Mouse (Mus musculus) stomach, embryonic 14.5 days (tissue): ENCODE measurements at regions not wholly inside any gene's neighbourhood (a gene's known extent, or its start where the extent isn't known, plus 50 kb on each side); places are given as distances from the start of the nearest gene placed in this dataset.

Experiments used
- ATAC-seq: fragments of 200-750 bp; cut with Nextera tagmentation; 2 replicates; pipeline ENCODE4 v1.8.0; 2017; ENCODE audit warnings: low read depth, moderate TSS enrichment; ENCODE audit not compliant: insufficient number of reproducible peaks, insufficient read depth, low FRiP score
- H3K27ac ChIP-seq: fragments of 300-500 bp; sonication (generic); 2 replicates; pipeline ENCODE4 v1.5.1; 2014; ENCODE audit warnings: mild to moderate bottlenecking, low read length, moderate library complexity, mixed read lengths
- H3K27me3 ChIP-seq: fragments of 300-500 bp; sonication (generic); 2 replicates; pipeline ENCODE4 v1.6.1; 2014; ENCODE audit warnings: low read length, control low read depth, mixed read lengths; ENCODE audit not compliant: control insufficient read depth, insufficient read depth
- H3K36me3 ChIP-seq: fragments of 300-500 bp; sonication (generic); 2 replicates; pipeline ENCODE4 v1.6.1; 2014; ENCODE audit warnings: mild to moderate bottlenecking, control low read depth, low read length, moderate library complexity, mixed read lengths; ENCODE audit not compliant: control insufficient read depth, insufficient read depth
- H3K4me1 ChIP-seq: fragments of 300-500 bp; sonication (generic); 2 replicates; pipeline ENCODE4 v1.6.1; 2014; ENCODE audit warnings: low read length, control low read depth, mixed read lengths; ENCODE audit not compliant: control insufficient read depth, insufficient read depth
- H3K4me2 ChIP-seq: fragments of 300-500 bp; sonication (generic); replicated peaks from 2 replicates; pipeline ENCODE4 v1.6.1; 2014; ENCODE audit warnings: low read depth, low read length, control low read depth
- H3K4me3 ChIP-seq: fragments of 300-500 bp; sonication (generic); 2 replicates; pipeline ENCODE4 v1.5.1; 2014; ENCODE audit warnings: low read depth, low read length, control low read depth
- H3K9ac ChIP-seq: fragments of 300-500 bp; sonication (generic); replicated peaks from 2 replicates; pipeline ENCODE4 v1.6.1; 2014; ENCODE audit warnings: low read depth, mild to moderate bottlenecking, control low read depth, low read length, moderate library complexity, mixed read lengths
- H3K9me3 ChIP-seq: fragments of 300-500 bp; sonication (generic); 2 replicates; pipeline ENCODE4 v1.6.1; 2016; ENCODE audit warnings: low read depth, low read length, control low read depth; ENCODE audit not compliant: control insufficient read depth
- WGBS: fragments of 180-500 bp; shearing (Covaris S2); extraction: QIAGEN DNeasy Blood & Tissue Kit; methylation state at CpG from one replicate; pipeline ENCODE4 v1.1.7; 2014; 5-methylcytosine and 5-hydroxymethylcytosine counted together

GRCm38 (mm10) chr9:120652733-120653132 is 81.5 kb downstream of the Rpl14 start:
- no peaks in the 10 kb centered on the region for H3K27me3 ChIP-seq
- WGBS = 77% methylated on average over 14 of the region's 14 CpGs
- no peak overlapping the region for H3K9ac ChIP-seq
- peaks cover 3% of the 10 kb centered on the region; the same call in 1 of the 2 replicates for H3K4me1 ChIP-seq
- no peak for ATAC-seq
- H3K4me2 ChIP-seq = no peak overlapping the region
- H3K27ac ChIP-seq = no peak overlapping the region
- no peaks in the 10 kb centered on the region for H3K9me3 ChIP-seq
- H3K4me3 ChIP-seq = no peak overlapping the region
- H3K36me3 ChIP-seq = no peaks in the 10 kb centered on the region

GRCm38 (mm10) chr9:120653170-120653569 is 81.9 kb downstream of the Rpl14 start:
- Histone ChIP-seq H3K4me3 (no peak overlapping the region), H3K9ac (no peak overlapping the region), H3K9me3 (no peaks in the 10 kb centered on the region), H3K27me3 (no peaks in the 10 kb centered on the region), H3K36me3 (no peaks in the 10 kb centered on the region), H3K4me1 (peaks cover 6% of the 10 kb centered on the region; the same call in 1 of the 2 replicates), H3K27ac (no peak overlapping the region), H3K4me2 (no peak overlapping the region)
- ATAC-seq = no peak
- 41% methylated on average over 5 of the region's 5 CpGs for WGBS

GRCm38 (mm10) chr9:120654736-120655135 is 83.5 kb downstream of the Rpl14 start:
- no peak for ATAC-seq

GRCm38 (mm10) chr9:120656976-120657375 is 85.7 kb downstream of the Rpl14 start:
- Histone ChIP-seq H3K36me3 (no peaks in the 10 kb centered on the region), H3K9ac (no peak overlapping the region), H3K4me2 (no peak overlapping the region), H3K27ac (no peak overlapping the region), H3K9me3 (no peaks in the 10 kb centered on the region), H3K4me1 (peaks cover 8% of the 10 kb centered on the region; the same call in 1 of the 2 replicates), H3K27me3 (no peaks in the 10 kb centered on the region), H3K4me3 (no peak overlapping the region)
- WGBS = 17% methylated on average over 6 of the region's 6 CpGs
- ATAC-seq = no peak

More at GRCm38 (mm10) chr9:120654736-120655135, 83.5 kb downstream of the Rpl14 start:
- H3K9me3 ChIP-seq = no peaks in the 10 kb centered on the region
- no peak overlapping the region for H3K9ac ChIP-seq
- no peaks in the 10 kb centered on the region for H3K36me3 ChIP-seq
- H3K4me2 ChIP-seq = no peak overlapping the region
- H3K27me3 ChIP-seq = no peaks in the 10 kb centered on the region
- 32% methylated on average over 1 of the region's 1 CpGs for WGBS
- H3K4me3 ChIP-seq = no peak overlapping the region
- H3K27ac ChIP-seq = no peak overlapping the region
- peaks cover 8% of the 10 kb centered on the region; the same call in 1 of the 2 replicates for H3K4me1 ChIP-seq

GRCm38 (mm10) chr9:120657786-120658185 is 86.5 kb downstream of the Rpl14 start:
- peaks cover 8% of the 10 kb centered on the region; the same call in 1 of the 2 replicates for H3K4me1 ChIP-seq
- no peak overlapping the region for H3K4me3 ChIP-seq
- H3K36me3 ChIP-seq = no peaks in the 10 kb centered on the region
- H3K27me3 ChIP-seq = no peaks in the 10 kb centered on the region
- no peak overlapping the region for H3K4me2 ChIP-seq
- no peaks in the 10 kb centered on the region for H3K9me3 ChIP-seq
- no peak for ATAC-seq
- no peak overlapping the region for H3K9ac ChIP-seq
- no peak overlapping the region; the same call in 1 of the 2 replicates for H3K27ac ChIP-seq

- no peak for ATAC-seq
- no peak overlapping the region for H3K27ac ChIP-seq
- no peak overlapping the region for H3K9ac ChIP-seq
- H3K4me1 ChIP-seq = peaks cover 8% of the 10 kb centered on the region; the same call in 1 of the 2 replicates
- no peaks in the 10 kb centered on the region for H3K27me3 ChIP-seq
- H3K4me3 ChIP-seq = no peak overlapping the region
- H3K9me3 ChIP-seq = no peaks in the 10 kb centered on the region
- no peaks in the 10 kb centered on the region for H3K36me3 ChIP-seq
- 69% methylated on average over 2 of the region's 2 CpGs for WGBS
- no peak overlapping the region for H3K4me2 ChIP-seq
Observed at GRCm38 (mm10) chr9:120658576-120658975, 87.3 kb downstream of the Rpl14 start.

GRCm38 (mm10) chr9:120661226-120661625 is 90.0 kb downstream of the Rpl14 start:
- Histone ChIP-seq H3K9ac (no peak overlapping the region), H3K9me3 (no peaks in the 10 kb centered on the region), H3K36me3 (no peaks in the 10 kb centered on the region), H3K4me2 (no peak overlapping the region), H3K4me3 (no peak overlapping the region), H3K27ac (no peak overlapping the region), H3K27me3 (no peaks in the 10 kb centered on the region), H3K4me1 (0 out of 2 replicates have a peak, but pooled peaks cover 8% of the 10 kb centered on the region)
- ATAC-seq = no peak
- WGBS = 55% methylated on average over 5 of the region's 5 CpGs

- Histone ChIP-seq H3K4me1 (0 out of 2 replicates have a peak, but pooled peaks cover 8% of the 10 kb centered on the region), H3K36me3 (no peaks in the 10 kb centered on the region), H3K9me3 (no peaks in the 10 kb centered on the region), H3K27ac (no peak overlapping the region), H3K9ac (no peak overlapping the region), H3K4me3 (no peak overlapping the region), H3K27me3 (no peaks in the 10 kb centered on the region), H3K4me2 (no peak overlapping the region)
- WGBS = 83% methylated on average over 7 of the region's 7 CpGs
- ATAC-seq = no peak
Observed at GRCm38 (mm10) chr9:120661641-120662227, 90.5 kb downstream of the Rpl14 start.

- no peak for ATAC-seq
- Histone ChIP-seq H3K4me3 (no peak overlapping the region), H3K27ac (no peak overlapping the region), H3K9me3 (no peaks in the 10 kb centered on the region), H3K36me3 (no peaks in the 10 kb centered on the region), H3K9ac (no peak overlapping the region), H3K4me1 (0 out of 2 replicates have a peak, but pooled peaks cover 2% of the 10 kb centered on the region), H3K27me3 (no peaks in the 10 kb centered on the region), H3K4me2 (no peak overlapping the region)
- WGBS = 56% methylated on average over 6 of the region's 6 CpGs
Observed at GRCm38 (mm10) chr9:120663181-120663580, 91.9 kb downstream of the Rpl14 start.
